Mouse (Mus musculus) CD4-positive, CD25-positive, alpha-beta regulatory T cell, adult 2 months (primary cell): ENCODE results near the gene Lefty2.
"Not testable (repeated sequence)": the region's sequence is repeated elsewhere in the genome, so short reads cannot be mapped to it uniquely, and the experiment has no call there.

Experiments used
- DNase-seq: peaks from one replicate; pipeline ENCODE4 v3.0.0-alpha.2; 2012; ENCODE audit warnings: low read depth, low spot score

Gene Lefty2

DNA sequence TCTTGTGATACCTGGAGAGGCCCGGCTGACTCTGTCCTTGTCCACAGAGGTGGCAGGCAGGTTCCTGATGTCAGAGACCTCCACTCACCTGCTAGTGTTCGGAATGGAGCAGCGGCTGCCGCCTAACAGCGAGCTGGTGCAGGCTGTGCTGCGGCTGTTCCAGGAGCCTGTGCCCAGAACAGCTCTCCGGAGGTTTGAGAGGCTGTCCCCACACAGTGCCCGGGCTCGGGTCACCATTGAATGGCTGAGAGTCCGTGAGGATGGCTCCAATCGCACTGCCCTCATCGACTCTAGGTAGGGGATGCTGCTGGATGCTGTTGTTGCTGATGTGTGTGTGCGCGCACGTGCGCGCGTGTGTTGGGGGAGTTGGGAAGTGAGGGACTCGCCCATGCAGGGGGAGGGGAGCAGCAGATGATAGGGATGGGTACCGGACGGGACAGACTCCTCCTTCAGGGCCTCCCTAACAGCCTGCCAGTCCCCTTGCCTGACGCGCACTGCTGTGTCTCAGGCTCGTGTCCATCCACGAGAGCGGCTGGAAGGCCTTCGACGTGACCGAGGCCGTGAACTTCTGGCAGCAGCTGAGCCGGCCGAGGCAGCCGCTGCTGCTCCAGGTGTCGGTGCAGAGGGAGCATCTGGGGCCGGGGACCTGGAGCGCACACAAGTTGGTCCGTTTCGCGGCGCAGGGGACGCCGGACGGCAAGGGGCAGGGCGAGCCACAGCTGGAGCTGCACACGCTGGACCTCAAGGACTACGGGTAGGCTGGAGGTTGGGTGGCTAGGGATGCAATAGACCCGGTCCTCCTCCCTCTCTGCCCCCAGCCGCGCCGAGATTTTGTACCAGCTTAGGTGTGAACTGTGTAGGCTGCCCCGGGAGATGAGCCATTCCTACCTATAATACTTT is 1.4 kb downstream of the Lefty2 start:
- DNase-seq = not testable (repeated sequence)

DNA sequence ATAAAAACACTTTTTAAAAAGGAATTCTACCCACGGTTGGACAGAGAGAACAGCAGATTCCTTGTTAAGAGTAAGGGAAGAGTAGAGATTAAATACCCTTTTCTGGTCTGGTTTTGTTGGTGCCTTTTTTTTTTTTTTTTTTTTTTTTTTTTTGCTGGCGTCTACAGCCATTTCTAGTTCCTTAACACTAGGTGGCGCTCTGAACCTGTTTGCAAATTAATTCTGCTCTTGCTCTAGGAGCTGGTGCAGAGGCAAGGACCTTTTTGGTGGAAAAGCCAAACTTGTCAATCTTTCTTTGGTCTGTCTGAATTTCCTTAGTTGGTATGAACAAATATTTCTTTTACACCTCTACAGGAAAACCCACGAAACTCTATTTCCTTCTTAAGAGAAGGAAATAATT is 8.2 kb downstream of the Lefty2 start:
- DNase-seq = peak; percentile 81

DNA sequence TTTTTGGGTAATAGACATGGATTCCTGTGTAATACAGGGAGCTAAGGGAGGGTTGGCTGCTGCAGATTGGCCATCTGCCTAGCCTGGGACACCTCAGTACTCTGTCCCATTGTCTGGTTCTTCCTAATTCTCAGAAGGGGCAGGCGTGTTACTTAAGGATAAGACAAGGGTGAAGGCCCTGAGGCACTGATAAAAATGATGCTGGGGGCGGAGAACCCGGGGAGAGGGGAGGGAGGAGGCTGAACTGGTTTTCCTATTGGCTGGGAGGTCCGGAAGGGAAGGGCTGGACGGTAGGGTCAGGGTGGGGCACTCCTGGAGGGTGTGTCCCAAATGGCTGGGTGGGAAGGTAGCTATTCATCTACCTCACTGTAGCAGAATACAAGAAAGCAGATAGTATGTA is 10.0 kb downstream of the Lefty2 start:
- no peak for DNase-seq

DNA sequence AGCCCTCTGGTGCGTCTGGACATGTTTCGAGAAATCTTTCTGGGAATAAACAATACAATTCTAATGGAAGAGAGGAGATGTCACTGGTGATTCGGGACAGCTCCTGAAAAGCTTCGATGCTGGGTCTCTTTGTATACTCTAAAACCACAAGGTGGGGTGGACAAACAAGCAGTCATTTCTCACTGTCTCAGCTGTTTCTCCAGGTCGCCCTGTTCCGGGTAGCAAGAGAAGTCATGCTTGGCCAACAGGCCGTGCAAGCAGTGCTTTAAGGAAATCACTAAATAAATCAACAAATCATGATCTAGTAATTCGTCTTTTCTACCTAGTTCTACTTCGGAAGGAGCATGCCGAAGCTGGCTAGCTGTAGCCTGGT is 10.7 kb downstream of the Lefty2 start:
- DNase-seq = no peak

DNA sequence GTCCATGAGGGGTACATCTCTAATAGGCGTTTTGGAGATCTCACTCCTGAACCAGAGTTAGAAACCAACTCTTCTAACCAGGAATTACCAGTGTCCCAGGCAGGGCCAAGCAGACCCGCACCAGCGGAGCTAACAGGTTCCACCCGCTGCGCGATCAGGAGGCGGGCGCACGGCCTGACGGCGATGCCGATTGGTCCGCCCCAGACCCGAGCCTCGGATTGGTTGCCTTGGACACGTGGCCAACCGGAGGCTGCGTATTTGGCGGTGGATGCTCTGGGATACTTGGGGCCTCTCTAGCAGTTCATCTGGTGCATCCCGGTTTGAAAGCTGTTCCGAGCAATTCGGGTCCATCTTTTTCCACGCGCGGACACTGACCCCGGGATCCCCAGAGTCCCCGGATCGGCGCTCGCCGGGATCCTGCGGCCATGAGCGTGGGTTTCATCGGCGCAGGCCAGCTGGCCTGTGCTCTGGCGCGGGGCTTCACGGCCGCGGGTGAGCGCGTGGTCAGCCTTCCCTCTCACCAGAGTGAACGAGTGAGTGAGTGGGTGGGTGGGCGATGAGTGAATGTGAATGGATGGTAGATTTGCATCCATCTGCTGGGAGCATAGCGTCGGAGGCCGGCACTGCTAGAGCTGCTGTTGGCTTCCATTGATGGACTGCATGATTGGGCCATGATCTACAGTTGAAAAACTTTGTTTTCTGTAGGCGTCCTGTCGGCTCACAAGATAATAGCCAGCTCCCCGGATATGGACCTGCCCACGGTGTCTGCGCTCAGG is 11.3 kb downstream of the Lefty2 start, which contains the start of gene Pycr2:
Gene Pycr2, plus strand, starts transcription at position 255 of the 776 bp plus-strand sequence.
- peak; percentile 97 for DNase-seq

DNA sequence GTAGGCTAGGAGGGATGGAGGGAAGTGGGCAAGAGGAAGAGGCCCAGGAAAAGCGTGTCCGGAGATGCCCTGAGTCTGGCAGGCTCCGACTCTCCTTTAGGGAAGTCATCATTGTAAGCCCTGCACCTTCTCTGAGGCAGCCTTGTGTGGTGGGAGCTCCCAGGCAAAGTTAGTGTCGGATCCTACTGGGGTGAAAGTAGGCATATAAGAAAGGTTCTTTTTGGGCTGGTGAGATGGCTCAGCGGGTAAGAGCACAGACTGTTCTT is 11.8 kb downstream of the Lefty2 start:
- DNase-seq = no peak

DNA sequence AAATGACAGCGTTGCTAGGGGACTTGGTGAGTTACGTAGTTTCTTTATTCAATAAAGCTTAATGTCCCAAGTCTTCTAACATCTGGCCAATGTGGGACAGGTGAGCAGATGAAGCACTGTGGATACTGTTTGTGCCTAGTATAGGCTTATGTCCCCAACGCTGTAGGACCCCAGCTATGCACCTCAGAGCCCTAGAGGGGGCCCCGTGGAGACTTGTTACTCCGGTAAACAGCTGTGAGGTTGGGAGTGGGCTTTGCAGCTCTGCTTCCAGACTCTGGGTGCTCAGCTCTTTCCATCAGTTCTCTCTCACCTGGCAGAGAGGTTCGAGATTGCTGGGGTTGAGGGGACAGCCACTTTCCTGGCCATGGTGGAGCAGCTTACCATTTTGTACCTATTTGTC is 12.4 kb downstream of the Lefty2 start:
- DNase-seq = no peak

DNA sequence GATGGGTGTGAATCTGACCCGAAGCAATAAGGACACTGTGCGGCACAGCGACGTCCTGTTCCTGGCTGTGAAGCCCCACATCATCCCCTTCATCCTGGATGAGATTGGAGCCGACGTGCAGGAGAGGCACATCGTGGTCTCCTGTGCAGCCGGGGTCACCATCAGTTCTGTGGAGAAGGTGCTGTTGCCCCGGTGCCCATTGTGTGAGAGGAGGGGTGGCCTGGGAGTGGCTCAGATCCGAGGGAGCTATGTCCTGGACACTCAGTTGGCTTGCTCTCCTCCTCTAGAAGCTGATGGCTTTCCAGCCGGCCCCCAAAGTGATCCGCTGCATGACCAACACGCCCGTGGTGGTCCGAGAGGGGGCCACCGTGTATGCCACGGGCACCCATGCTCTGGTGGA is 13.0 kb downstream of the Lefty2 start:
- no peak for DNase-seq

DNA sequence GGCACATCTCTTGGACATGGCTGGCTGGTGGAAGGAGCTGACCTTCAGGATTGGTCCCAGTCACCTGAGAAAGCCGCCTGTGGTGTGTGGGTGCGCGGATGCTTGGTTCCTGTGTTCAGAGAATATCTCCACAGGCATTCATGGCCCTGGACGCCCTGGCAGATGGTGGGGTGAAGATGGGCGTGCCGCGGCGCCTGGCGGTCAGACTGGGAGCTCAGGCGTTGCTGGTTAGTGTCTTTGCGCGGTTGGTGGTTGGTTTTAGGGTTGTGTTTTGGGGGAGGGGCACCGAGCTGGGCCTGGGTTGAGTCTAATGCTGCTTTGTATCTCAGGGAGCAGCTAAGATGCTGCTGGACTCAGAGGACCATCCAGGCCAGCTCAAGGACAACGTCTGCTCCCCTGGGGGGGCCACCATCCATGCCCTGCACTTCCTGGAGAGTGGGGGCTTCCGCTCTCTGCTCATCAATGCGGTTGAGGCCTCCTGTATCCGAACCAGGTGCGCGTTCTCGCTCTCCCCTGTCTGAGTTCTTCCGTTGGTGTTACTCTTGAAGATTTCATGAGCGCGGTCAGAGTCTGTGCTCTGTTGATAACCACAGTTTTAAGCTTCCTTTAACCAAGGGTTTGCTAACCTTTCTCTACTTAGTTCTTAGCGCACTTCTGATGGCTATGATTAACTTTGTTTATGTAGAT is 13.7 kb downstream of the Lefty2 start:
- DNase-seq = peak; percentile 47

DNA sequence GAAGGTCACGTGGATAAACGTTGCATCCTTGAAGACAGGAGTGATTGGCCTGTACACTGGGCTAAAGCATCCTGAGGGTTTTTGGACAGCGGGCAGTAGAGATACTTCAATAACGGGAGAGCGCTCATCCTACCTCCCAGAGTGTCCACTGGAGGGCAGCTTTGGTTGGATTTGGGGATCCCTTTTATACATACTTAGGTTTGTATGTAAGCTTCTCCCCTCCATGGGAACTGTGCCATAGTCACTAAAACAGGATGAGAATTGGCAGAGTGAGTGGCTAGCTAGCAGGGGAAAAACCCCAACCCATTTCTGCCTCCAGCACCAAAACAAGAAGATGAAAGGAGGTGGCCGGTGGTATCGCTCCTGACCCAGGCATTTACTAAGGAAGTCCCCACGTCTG is 18.2 kb downstream of the Lefty2 start:
- no peak for DNase-seq

DNA sequence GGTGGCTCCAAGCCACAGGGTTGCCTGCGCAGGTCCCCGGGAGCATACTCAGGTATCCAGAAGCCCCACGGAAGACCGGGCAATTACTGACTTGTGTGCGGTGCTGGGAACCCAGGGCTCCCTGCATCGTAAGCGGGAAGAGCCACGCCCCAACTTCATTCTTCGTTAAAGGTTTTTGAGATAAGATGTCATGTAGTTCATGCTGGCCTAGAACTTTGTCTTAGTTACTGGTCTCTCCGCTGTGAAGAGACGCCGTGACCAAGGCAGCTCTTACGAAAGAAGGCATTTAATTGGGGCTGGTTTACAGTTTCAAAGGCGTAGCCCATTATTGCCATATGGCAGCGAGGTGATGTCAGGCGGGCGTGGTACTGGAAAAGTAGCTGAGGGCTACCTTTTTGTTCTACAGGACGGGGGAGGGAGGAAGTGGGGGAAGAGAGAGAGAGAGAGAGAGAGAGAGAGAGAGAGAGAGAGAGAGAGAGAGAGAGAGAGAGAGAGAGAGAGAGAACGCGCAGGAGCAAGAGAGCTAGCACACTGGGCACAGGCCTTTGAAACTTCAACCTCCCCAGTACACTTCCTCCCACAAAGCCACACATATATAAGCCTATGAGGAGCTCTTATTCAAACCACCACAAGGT is 18.9 kb downstream of the Lefty2 start:
- DNase-seq = peak; percentile 76

DNA sequence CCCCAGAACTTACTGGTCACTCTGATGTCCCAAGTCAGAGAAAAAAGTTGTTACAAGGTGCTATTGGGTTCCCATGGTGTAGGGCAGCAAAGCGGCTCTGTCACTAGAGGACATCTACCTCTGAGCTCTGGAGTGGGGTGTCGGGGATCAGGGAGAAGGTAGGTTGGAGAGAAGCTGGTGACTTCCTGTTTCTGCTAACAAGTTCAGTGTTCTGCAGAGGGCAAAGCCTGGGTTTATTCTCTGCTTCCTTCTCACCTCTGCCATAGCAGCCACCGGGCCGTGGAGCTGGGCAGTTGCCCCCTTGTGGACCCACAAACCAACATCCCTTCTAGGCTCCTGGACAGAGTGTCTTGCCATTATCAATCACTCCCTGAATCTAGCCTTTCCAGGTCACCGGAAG is 19.9 kb downstream of the Lefty2 start:
- DNase-seq = peak; percentile 28

DNA sequence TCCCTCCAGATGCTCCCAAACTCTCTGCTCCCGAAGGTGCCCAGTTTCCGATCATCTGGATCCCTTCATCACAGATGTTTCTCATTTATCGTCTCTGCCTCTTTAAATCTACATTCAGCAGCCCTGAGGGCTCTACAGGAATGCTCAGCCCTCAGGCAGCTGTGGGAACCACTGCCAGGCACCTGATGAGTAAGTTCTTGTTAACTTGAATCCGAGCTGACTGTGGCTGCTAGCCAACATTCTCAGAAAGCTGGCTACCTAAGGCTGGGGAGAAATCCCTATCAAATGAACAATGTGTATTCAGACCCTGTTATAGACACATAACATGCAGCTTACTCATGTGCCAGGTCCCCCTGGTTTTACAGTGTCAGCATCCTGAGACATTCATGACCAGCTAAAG is 20.9 kb downstream of the Lefty2 start:
- DNase-seq = no peak

DNA sequence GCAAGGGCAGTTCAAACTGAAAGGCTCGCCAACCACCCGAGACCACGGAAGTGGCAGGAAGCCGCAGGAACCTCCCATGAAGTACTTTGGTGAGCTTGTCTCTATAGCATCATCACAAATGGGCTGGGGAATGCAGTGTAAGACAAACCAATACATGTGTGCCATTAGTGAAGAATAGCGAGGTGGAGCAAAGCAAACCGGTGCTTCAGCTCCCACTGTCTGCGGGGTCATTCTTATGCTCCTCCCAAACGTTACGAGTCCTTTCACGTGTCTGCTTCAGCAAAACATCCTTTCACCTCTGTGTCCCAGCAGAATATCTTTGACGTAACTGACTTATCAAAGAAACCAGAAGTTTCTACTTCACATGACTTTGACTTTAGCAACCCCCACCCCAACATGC is 23.5 kb downstream of the Lefty2 start:
- peak; percentile 70 for DNase-seq

DNA sequence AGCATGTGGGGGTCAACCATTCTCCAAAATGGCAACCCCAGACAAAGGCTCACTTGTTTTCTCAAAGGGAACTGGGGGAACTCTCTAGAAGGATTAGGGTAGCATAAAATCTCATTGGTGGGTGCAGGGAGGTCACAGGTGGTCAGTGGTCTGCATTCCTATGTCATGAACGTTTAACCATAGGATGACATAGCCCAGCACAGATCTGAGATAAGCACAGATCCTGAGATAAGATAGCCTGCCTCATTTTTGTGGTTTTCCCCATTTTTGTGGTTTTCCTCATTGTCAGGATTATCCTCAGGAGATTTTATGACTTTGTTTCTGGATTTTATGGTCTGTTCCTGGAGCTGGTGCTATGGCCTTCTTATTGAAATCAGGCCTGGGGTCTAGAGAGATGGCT is 24.1 kb downstream of the Lefty2 start:
- DNase-seq = no peak

DNA sequence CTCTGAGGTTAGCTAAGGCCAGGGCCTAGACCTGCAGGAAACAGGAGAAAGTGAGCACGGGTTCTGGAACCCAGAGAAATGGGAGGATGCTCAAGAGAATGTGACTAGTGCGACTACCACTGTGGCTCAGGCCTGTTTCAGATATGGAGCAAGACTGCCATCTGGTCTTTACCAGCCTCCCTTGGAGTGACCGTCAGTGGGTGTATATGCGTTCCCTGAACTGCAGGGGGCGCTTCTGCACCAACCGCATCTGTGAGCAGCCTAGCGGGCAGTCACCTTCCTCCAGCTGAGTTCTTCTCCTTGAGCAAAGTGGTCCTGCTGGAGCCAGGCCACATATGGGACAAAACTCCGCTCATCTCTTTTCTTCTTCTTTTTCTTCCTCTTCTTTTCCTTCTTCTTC is 26.8 kb downstream of the Lefty2 start:
- peak; percentile 38 for DNase-seq

DNA sequence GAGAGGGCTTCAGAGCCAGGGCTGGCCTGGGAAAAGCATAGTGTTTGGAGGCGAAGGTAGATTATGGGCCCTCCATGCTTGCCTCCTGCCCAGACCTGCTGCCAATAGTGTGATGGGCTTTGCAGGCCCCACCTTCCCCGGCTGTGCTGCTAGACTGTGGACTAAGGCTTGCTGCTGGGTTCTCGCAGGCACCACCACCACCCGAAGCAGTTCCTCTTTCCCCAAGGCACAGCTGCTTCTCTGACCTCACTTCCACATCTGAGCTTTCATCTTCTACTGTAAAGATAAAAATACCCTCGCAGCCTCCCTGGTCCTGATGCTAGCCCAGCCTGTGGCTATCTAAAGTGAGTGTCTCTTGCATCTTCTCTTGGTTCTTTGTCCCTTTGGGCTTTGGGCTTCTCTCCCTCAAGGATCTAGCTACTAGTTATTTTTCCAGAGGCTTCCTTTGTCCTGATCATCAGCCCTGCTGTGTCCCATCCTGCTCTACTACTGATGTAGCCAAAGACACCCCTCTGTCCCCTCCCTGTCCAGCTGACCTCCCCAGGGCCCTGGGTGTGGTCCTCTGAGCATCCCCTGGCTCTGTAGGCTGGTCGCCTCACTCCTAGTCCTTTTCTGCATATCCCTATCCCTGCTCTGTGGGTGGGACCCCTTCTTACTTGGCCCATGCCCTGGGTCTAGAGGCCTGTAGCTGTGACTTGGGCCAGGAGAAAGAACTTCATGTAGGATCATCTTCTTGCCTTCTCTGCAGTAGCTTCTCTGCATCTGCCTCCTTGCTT is 29.6 kb downstream of the Lefty2 start:
- DNase-seq = peak; percentile 44

DNA sequence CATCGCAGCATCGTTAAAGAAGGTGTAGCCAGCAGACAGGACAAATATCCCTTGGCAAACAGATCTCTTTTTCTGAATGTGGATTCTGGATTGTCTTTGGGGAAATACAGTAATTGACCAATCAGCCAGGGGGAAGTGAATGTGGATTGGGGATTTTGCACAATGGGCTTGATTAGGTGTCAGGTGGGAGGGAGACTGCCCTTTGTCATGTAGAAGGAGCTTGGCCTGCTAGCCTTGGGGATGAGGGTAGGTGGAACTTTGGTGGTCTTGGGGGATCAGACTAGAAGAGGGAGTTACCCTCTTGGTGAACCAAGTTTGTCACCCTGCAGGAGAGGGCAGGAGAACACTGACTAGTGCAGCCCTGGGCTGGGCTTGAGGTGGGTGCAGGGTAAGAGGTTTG is 31.8 kb downstream of the Lefty2 start:
- DNase-seq = no peak

DNA sequence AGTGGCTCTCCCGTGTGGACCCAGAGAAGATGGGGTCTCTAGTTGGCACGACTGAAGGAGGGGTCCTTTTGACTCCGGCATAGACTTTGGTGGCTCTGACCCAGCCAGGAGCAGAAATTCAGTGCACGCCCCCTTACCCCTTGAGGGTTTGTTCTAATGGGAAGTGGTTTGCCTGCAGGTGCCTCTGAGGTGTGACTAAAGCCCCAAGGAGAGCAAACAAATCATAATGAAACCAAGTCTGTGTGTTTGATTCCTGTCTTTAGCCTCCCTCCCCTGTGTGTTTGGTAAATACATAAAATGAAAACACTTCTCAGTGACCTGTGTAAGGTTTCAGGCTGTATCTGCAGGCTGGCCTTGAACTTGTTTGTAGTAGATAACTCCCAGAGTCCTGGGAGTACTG is 33.4 kb downstream of the Lefty2 start:
- DNase-seq = peak; percentile 32

DNA sequence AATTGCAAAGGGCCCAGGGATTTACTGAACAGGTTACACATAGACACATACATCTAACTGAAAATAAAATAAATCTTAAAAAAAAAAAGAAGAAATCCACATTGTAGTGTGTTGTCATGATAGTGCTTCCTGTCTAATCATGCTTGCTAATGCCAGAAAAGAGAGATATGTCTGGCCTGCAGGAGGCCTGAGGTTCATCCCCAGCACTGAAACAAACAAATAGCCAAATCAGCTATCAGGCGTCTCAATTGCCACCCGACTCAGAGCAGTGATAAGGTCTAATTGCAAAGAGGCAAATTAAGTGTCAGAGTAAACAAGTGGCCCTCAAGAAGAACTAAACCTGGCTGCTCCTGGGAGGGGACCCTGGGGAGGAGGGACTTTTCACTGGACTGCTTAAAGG is 36.7 kb downstream of the Lefty2 start:
- DNase-seq = no peak

DNA sequence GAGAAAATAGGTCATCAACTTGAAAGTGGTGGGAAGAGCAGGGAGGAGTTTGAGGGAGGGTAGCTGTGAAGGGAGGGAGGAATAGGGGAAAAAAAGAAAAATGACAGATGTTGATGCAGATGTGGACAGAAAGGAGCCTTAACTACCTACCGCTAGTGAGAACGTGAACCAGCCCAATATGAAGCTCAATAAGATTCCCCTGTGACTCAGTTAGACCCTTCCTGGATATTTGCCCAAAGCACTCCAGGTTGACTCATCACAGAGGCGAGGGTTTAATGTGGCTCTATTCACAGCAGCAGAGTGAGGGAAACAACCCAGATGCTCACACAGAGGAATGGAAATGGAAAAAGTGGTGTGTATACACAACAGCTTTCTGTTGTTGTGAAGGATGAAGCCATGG is 38.2 kb downstream of the Lefty2 start:
- no peak for DNase-seq
